Mouse (Mus musculus) neural tube, embryonic 14.5 days (tissue): ENCODE measurements around the gene Cluap1. TPM values are rescaled to one million over a fixed set of nuclear protein-coding genes. Genes with fewer than 3 reads are reported as not detected.

Experiments
- ATAC-seq: fragments of 200-750 bp; cut with Nextera tagmentation; 2 replicates; pipeline ENCODE4 v1.8.0; 2017; ENCODE audit warnings: low read depth, mild to moderate bottlenecking, moderate TSS enrichment, moderate library complexity
- H3K27ac ChIP-seq: fragments of 300-500 bp; sonication (generic); 2 replicates; pipeline ENCODE4 v1.5.1; 2014; ENCODE audit warnings: low read depth, mild to moderate bottlenecking, control low read depth, low read length, moderate library complexity, mixed read lengths
- H3K27me3 ChIP-seq: fragments of 300-500 bp; sonication (generic); 2 replicates; pipeline ENCODE4 v1.6.1; 2014; ENCODE audit warnings: low read length; ENCODE audit not compliant: control insufficient read depth, insufficient read depth
- H3K36me3 ChIP-seq: fragments of 300-500 bp; sonication (generic); 2 replicates; pipeline ENCODE4 v1.6.1; 2014; ENCODE audit warnings: low read length, mixed read lengths; ENCODE audit not compliant: control insufficient read depth, insufficient read depth
- H3K4me1 ChIP-seq: fragments of 300-500 bp; sonication (generic); 2 replicates; pipeline ENCODE4 v1.6.1; 2014; ENCODE audit warnings: low read length; ENCODE audit not compliant: control insufficient read depth, insufficient read depth
- H3K4me2 ChIP-seq: fragments of 300-500 bp; sonication (generic); 2 replicates; pipeline ENCODE4 v1.6.1; 2014; ENCODE audit warnings: mild to moderate bottlenecking, low read depth, low read length, control low read depth
- H3K4me3 ChIP-seq: fragments of 300-500 bp; sonication (generic); 2 replicates; pipeline ENCODE4 v1.5.1; 2014; ENCODE audit warnings: low read depth, low read length, control low read depth, mixed read lengths
- H3K9ac ChIP-seq: fragments of 300-500 bp; sonication (generic); replicated peaks from 2 replicates; pipeline ENCODE4 v1.6.1; 2014; ENCODE audit warnings: low read depth, mild to moderate bottlenecking, control low read depth, low read length, mixed read lengths
- H3K9me3 ChIP-seq: fragments of 300-500 bp; sonication (generic); 2 replicates; pipeline ENCODE4 v1.6.1; 2016; ENCODE audit warnings: low read length; ENCODE audit not compliant: control insufficient read depth
- WGBS: fragments of 180-500 bp; shearing (Covaris S2); extraction: QIAGEN DNeasy Blood & Tissue Kit; methylation state at CpG from one replicate; pipeline ENCODE4 v1.1.7; 2014; 5-methylcytosine and 5-hydroxymethylcytosine counted together
- polyA plus RNA-seq: library from polyadenylated mRNA; unstranded; fragments of >200 nt; fragmentation: Nextera tagmentation; extraction: Ambion mirVana; gene quantifications from 2 replicates; pipeline ENCODE4 v1.2.1, GENCODE M21; 2014

Gene Cluap1
- polyA plus RNA-seq, 1 experiment from 2014 or later, result 46.6 TPM

- no peak for ATAC-seq
- 84% methylated on average over 4 of the region's 4 CpGs for WGBS
- no peak overlapping the region for H3K4me3 ChIP-seq
Measured at GRCm38 (mm10) chr16:3923966-3924365, 15.4 kb downstream of the Cluap1 start.

GRCm38 (mm10) chr16:3928582-3928981, 20.0 kb downstream of the Cluap1 start:
- 76% methylated on average over 1 of the region's 1 CpGs for WGBS
- no peak overlapping the region for H3K27ac ChIP-seq
- H3K9ac ChIP-seq, result no peak overlapping the region
- no peaks in the 10 kb centered on the region for H3K4me1 ChIP-seq
- ATAC-seq, result no peak
- no peak overlapping the region for H3K4me2 ChIP-seq
- H3K9me3 ChIP-seq, result no peaks in the 10 kb centered on the region
- H3K36me3 ChIP-seq, result peaks cover 48% of the 10 kb centered on the region
- no peak overlapping the region for H3K4me3 ChIP-seq
- H3K27me3 ChIP-seq, result no peaks in the 10 kb centered on the region

More at GRCm38 (mm10) chr16:3923966-3924365, 15.4 kb downstream of the Cluap1 start:
- H3K36me3 ChIP-seq, result peaks cover 55% of the 10 kb centered on the region
- no peaks in the 10 kb centered on the region for H3K9me3 ChIP-seq
- H3K4me2 ChIP-seq, result no peak overlapping the region
- no peak overlapping the region for H3K27ac ChIP-seq
- no peak overlapping the region for H3K9ac ChIP-seq
- H3K4me1 ChIP-seq, result no peaks in the 10 kb centered on the region
- no peaks in the 10 kb centered on the region for H3K27me3 ChIP-seq

DNA sequence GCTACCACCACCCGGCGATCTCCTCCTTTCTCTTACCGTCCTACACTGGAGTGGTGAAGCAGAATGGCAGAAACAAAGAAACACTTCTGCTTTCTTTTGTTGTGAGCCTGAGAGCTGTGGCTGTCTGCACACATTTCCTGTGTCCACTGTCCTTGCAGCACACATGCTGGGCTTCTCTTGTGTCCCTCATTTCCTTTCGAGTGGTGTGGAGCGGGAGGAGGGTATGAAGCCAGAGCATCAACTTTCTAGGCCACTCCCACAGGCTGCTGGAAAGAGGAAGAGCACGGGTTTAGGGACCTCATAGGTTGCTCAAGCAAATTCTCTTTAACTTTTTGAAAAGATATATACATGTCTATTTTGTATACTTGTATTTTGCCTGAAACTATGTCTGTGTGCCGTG, 20.6 kb downstream of the Cluap1 start:
- Histone ChIP-seq H3K36me3 (peaks cover 47% of the 10 kb centered on the region), H3K4me1 (no peaks in the 10 kb centered on the region), H3K27ac (no peak overlapping the region), H3K4me3 (no peak overlapping the region), H3K9ac (no peak overlapping the region), H3K9me3 (no peaks in the 10 kb centered on the region), H3K27me3 (no peaks in the 10 kb centered on the region), H3K4me2 (no peak overlapping the region)
- ATAC-seq, result no peak
- 76% methylated on average over 7 of the region's 7 CpGs for WGBS

DNA sequence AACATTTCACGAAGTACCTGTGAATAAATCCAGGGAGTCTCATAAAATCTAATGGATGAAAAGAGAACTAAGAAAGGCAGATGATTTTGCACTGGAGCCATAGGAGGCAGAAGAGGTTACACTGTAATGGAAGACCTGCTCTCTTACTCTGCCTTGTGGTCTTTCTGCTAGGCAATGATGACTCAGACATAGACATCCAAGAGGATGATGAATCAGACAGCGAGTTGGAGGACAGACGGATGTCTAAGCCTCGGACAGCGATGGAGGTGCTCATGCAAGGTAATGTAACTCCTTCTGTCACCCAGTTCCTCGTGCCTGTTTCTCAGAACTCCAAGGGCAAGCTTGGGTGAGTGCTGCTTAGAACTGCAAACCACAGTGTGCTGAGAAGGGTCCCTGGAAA, 24.9 kb downstream of the Cluap1 start:
- H3K4me2 ChIP-seq, result no peak overlapping the region
- 93% methylated on average over 6 of the region's 6 CpGs for WGBS
- no peaks in the 10 kb centered on the region for H3K27me3 ChIP-seq
- H3K4me3 ChIP-seq, result no peak overlapping the region
- H3K9ac ChIP-seq, result no peak overlapping the region
- H3K27ac ChIP-seq, result no peak overlapping the region
- no peak for ATAC-seq
- peaks cover 50% of the 10 kb centered on the region for H3K36me3 ChIP-seq
- H3K9me3 ChIP-seq, result no peaks in the 10 kb centered on the region
- H3K4me1 ChIP-seq, result no peaks in the 10 kb centered on the region

DNA sequence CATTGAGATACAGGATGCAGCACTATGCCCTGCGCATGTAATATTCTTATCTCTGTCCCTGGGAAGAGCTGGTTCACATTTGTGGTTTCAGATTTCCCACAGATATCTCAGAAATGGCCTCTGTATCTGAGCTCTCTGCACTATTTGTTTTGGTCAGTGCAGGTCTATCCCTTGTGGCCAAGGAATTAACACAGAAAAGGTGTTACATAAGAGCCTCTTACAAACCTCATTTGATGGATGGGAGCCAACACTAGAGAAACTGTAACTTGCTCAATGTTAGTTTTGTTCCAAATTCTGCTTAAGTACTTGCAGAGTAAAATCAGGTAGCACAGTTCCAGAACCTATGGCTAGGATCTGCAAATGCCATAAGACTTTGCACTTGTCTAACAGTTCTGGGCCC, 25.5 kb downstream of the Cluap1 start:
- Histone ChIP-seq H3K4me1 (no peaks in the 10 kb centered on the region), H3K4me2 (no peak overlapping the region), H3K27ac (no peak overlapping the region), H3K9me3 (no peaks in the 10 kb centered on the region), H3K36me3 (peaks cover 47% of the 10 kb centered on the region), H3K9ac (no peak overlapping the region), H3K4me3 (no peak overlapping the region), H3K27me3 (no peaks in the 10 kb centered on the region)
- WGBS, result 100% methylated on average over 1 of the region's 1 CpGs
- no peak for ATAC-seq

GRCm38 (mm10) chr16:3934701-3935100, 26.1 kb downstream of the Cluap1 start:
- H3K9ac ChIP-seq, result no peak overlapping the region
- no peak for ATAC-seq
- H3K4me2 ChIP-seq, result no peak overlapping the region
- H3K4me1 ChIP-seq, result no peaks in the 10 kb centered on the region
- H3K9me3 ChIP-seq, result no peaks in the 10 kb centered on the region
- 93% methylated on average over 4 of the region's 4 CpGs for WGBS
- no peak overlapping the region for H3K4me3 ChIP-seq
- H3K27ac ChIP-seq, result no peak overlapping the region
- peaks cover 42% of the 10 kb centered on the region for H3K36me3 ChIP-seq
- H3K27me3 ChIP-seq, result no peaks in the 10 kb centered on the region

- Histone ChIP-seq H3K9me3 (no peaks in the 10 kb centered on the region), H3K27ac (no peak overlapping the region), H3K36me3 (no peaks in the 10 kb centered on the region), H3K4me2 (no peak overlapping the region), H3K4me1 (no peaks in the 10 kb centered on the region), H3K9ac (no peak overlapping the region), H3K27me3 (no peaks in the 10 kb centered on the region), H3K4me3 (no peak overlapping the region)
- 83% methylated on average over 1 of the region's 1 CpGs for WGBS
- no peak for ATAC-seq
Measured at GRCm38 (mm10) chr16:3951141-3951540, 42.5 kb downstream of the Cluap1 start.

- Histone ChIP-seq H3K36me3 (no peaks in the 10 kb centered on the region), H3K4me1 (no peaks in the 10 kb centered on the region), H3K27ac (no peak overlapping the region), H3K9me3 (no peaks in the 10 kb centered on the region), H3K9ac (no peak overlapping the region), H3K27me3 (no peaks in the 10 kb centered on the region), H3K4me3 (no peak overlapping the region), H3K4me2 (no peak overlapping the region)
- no peak for ATAC-seq
- WGBS, result 89% methylated on average over 6 of the region's 6 CpGs
Measured at GRCm38 (mm10) chr16:3956369-3956768, 47.8 kb downstream of the Cluap1 start.

DNA sequence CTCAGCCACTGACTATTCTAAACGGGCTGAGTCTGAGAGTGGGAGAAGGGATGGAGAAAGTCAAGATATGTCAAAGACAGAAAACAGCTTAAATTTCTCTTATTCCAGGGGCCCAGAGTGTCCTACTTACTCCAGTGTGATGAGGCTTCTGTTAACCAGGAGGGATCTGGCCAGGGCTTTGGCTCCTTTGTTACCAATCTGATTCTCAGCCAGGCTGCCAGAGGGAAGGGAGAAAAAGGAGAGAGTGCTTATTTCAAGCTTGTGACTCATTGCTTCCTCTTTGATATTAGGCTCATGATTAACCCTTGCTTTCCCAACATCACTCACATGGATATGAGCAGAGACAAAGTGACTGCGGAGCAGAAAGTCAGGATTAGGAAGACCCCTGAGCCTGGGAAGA, 50.7 kb downstream of the Cluap1 start:
- no peaks in the 10 kb centered on the region for H3K9me3 ChIP-seq
- 77% methylated on average over 2 of the region's 2 CpGs for WGBS
- no peak overlapping the region for H3K4me2 ChIP-seq
- H3K27me3 ChIP-seq, result no peaks in the 10 kb centered on the region
- no peak overlapping the region for H3K27ac ChIP-seq
- no peak overlapping the region for H3K4me3 ChIP-seq
- no peak for ATAC-seq
- no peak overlapping the region for H3K9ac ChIP-seq
- H3K36me3 ChIP-seq, result no peaks in the 10 kb centered on the region
- H3K4me1 ChIP-seq, result no peaks in the 10 kb centered on the region

DNA sequence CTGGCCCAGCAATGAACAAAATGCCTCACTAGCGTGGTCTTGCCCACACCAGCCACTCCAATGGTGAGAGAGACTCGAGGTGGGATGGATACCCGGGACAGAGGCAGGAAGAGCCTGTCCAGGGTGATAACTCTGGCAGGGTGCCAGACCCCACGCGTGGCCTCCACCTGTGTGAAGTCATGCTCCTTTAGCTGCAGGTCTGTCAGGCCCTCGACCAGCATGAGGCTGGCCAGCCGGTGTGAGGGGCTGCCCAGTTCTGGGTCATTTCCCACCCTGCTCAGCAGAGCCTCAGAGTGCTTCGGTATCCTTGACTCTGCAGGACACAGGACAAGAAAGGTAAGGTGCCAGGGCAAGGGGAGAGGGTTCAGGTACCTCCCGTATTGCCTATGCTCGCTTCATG, 56.4 kb downstream of the Cluap1 start:
- no peaks in the 10 kb centered on the region for H3K4me1 ChIP-seq
- no peak for ATAC-seq
- H3K4me2 ChIP-seq, result no peak overlapping the region
- no peaks in the 10 kb centered on the region for H3K36me3 ChIP-seq
- no peak overlapping the region for H3K4me3 ChIP-seq
- H3K27me3 ChIP-seq, result no peaks in the 10 kb centered on the region
- no peaks in the 10 kb centered on the region for H3K9me3 ChIP-seq
- no peak overlapping the region for H3K9ac ChIP-seq
- WGBS, result 87% methylated on average over 10 of the region's 10 CpGs
- H3K27ac ChIP-seq, result no peak overlapping the region
